Mouse (Mus musculus): ENCODE results near the gene Hist1h3a. TPM values are rescaled to one million over a fixed set of nuclear protein-coding genes. Genes with fewer than 3 reads are reported as not detected.
"Not testable (repeated sequence)": the region's sequence is repeated elsewhere in the genome, so short reads cannot be mapped to it uniquely, and the experiment has no call there.

Gene Hist1h3a
- polyA plus RNA-seq, 1 experiment from 2014 or later: 4.6 TPM

DNA sequence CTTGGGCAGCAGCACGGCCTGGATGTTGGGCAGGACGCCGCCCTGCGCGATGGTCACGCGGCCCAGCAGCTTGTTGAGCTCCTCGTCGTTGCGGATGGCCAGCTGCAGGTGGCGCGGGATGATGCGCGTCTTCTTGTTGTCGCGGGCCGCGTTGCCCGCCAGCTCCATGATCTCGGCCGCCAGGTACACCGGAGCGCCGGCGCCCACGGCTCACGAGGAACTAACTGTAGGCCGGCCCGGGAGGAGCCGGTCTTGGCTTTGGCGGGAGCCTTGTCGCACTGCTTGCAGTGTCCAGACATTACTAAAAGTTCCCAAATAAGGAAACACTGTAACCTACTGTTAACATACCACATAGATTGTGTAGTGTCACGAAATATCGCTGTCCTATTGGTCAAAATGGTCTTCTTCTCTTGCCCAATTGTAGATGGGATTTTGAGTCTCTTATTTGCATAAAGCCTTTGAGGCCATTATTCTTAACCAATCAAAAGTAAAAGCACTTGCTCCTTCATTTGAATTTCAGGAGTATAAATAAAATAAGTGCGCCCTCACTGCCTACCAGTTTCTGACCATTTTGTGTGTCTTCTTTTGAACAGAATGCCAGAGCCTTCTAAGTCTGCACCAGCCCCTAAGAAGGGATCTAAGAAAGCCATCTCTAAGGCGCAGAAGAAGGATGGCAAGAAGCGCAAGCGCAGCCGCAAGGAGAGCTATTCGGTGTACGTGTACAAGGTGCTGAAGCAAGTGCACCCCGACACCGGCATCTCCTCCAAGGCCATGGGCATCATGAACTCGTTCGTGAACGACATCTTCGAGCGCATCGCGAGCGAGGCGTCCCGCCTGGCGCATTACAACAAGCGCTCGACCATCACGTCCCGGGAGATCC lies 15.7 kb downstream of the Hist1h3a start, which contains the start of gene Hist1h2bb:
TSS of gene Hist1h2bb (plus strand) at position 534 of the 880 bp plus-strand sequence.
- Histone ChIP-seq H3K4me3 (peak within 1 kb of the TSS; percentile 47), H3K27ac (replicated peaks) (peak within 1 kb of the TSS; percentile 98), H3K4me2 (replicated peaks) (peak within 1 kb of the TSS; percentile 67), H3K4me1 (peaks cover 21% of the 10 kb centered on the region), H3K9ac (replicated peaks) (peak within 1 kb of the TSS; percentile 62)
- H3K9me3 ChIP-seq, H3K36me3 ChIP-seq, H3K27me3 ChIP-seq: not testable (repeated sequence)
- peak; percentile 92 for ATAC-seq (ENCODE audit: low FRiP score, low read depth)
- WGBS: under 1% methylated on average over 45 of the region's 58 CpGs

- peak; percentile 72 for ATAC-seq (ENCODE audit: low FRiP score, low read depth)
- peak within 1 kb of the TSS; percentile 67 for H3K4me2 ChIP-seq (replicated peaks)
- WGBS: under 1% methylated on average over 26 of the region's 28 CpGs
- H3K4me1 ChIP-seq: peaks cover 25% of the 10 kb centered on the region
- H3K4me3 ChIP-seq: peak within 1 kb of the TSS; percentile 47
- H3K27ac ChIP-seq (replicated peaks): peak within 1 kb of the TSS; percentile 98
- peak within 1 kb of the TSS; percentile 62 for H3K9ac ChIP-seq (replicated peaks)
- H3K36me3 ChIP-seq: no peaks in the 10 kb centered on the region
- H3K27me3 ChIP-seq: no peaks in the 10 kb centered on the region
- no peaks in the 10 kb centered on the region for H3K9me3 ChIP-seq
These were observed 16.6 kb downstream of the Hist1h3a start, which contains the start of gene Hist1h3c for GRCm38 (mm10) chr13:23745381-23746161. Gene Hist1h3c, minus strand, starts transcription at chr13:23745602.

DNA sequence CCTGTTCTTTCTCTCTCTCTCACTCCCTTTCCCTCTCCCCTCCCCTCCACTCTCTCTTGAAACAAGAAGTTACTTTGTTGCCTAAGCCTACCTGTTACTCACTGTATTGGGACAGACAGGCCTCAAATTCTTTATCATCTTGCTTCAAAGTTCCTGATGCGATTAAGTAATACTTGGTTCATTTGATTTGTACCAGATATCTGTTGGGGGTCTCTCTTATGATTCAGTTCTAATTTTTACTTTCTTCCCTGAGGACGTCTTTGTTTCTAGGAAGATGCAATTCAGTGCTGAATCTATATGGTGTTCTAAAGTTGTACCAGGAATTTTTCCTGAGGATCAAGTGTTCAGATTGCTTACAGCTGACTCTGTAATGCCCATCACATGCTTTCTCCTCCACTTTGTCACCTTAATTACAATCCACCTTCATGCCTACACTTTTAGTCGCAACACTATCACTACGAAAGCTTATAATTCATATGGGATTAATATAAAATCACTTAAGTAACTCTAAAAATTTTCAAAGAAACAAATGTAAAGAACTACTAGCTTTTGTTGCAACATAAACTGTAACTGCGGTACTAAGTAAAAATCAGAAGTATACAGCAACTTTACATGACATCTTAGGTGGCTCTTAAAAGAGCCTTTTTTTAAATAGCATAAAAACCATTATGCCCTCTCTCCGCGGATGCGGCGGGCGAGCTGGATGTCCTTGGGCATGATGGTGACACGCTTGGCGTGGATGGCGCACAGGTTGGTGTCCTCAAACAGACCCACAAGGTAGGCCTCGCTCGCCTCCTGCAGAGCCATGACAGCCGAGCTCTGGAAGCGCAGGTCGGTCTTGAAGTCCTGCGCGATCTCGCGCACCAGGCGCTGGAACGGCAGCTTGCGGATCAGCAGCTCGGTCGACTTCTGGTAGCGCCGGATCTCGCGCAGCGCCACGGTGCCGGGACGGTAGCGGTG lies 17.5 kb downstream of the Hist1h3a start:
- under 1% methylated on average over 18 of the region's 36 CpGs for WGBS
- H3K9me3 ChIP-seq: no peaks in the 10 kb centered on the region
- H3K4me1 ChIP-seq: peaks cover 33% of the 10 kb centered on the region
- no peaks in the 10 kb centered on the region for H3K36me3 ChIP-seq
- peak overlapping the region; percentile 47 for H3K4me3 ChIP-seq
- peak overlapping the region; percentile 67 for H3K4me2 ChIP-seq (replicated peaks)
- peak overlapping the region; percentile 77 for H3K27ac ChIP-seq (replicated peaks)
- no peaks in the 10 kb centered on the region for H3K27me3 ChIP-seq
- peak overlapping the region; percentile 46 for H3K9ac ChIP-seq (replicated peaks)
- ATAC-seq (ENCODE audit: low FRiP score, low read depth): no peak

- peak overlapping the region; percentile 47; the same call in 1 of the 2 replicates for H3K4me3 ChIP-seq
- H3K36me3 ChIP-seq: no peaks in the 10 kb centered on the region
- H3K27ac ChIP-seq (replicated peaks): peak overlapping the region; percentile 77
- ATAC-seq (ENCODE audit: low FRiP score, low read depth): no peak
- 39% methylated on average over 4 of the region's 4 CpGs for WGBS
- peak overlapping the region; percentile 67 for H3K4me2 ChIP-seq (replicated peaks)
- no peaks in the 10 kb centered on the region for H3K27me3 ChIP-seq
- no peaks in the 10 kb centered on the region for H3K9me3 ChIP-seq
- H3K4me1 ChIP-seq: peaks cover 40% of the 10 kb centered on the region
- peak overlapping the region; percentile 46; the same call in 1 of the 2 replicates for H3K9ac ChIP-seq (replicated peaks)
These were observed 18.2 kb downstream of the Hist1h3a start for GRCm38 (mm10) chr13:23743963-23744362.

- ATAC-seq (ENCODE audit: low FRiP score, low read depth): no peak
- Histone ChIP-seq H3K4me3 (no peak overlapping the region), H3K27ac (replicated peaks) (no peak overlapping the region), H3K27me3 (no peaks in the 10 kb centered on the region), H3K9me3 (no peaks in the 10 kb centered on the region), H3K9ac (replicated peaks) (no peak overlapping the region), H3K36me3 (no peaks in the 10 kb centered on the region), H3K4me2 (replicated peaks) (no peak overlapping the region), H3K4me1 (peaks cover 38% of the 10 kb centered on the region)
- WGBS: 85% methylated on average over 5 of the region's 5 CpGs
These were observed 19.0 kb downstream of the Hist1h3a start for GRCm38 (mm10) chr13:23743215-23743614.

GRCm38 (mm10) chr13:23742007-23742406 lies 20.2 kb downstream of the Hist1h3a start:
- H3K9me3 ChIP-seq: no peaks in the 10 kb centered on the region
- H3K4me1 ChIP-seq: peaks cover 33% of the 10 kb centered on the region
- H3K27ac ChIP-seq (replicated peaks): no peak overlapping the region
- H3K27me3 ChIP-seq: no peaks in the 10 kb centered on the region
- H3K4me3 ChIP-seq: no peak overlapping the region
- no peak overlapping the region for H3K4me2 ChIP-seq (replicated peaks)
- no peak overlapping the region for H3K9ac ChIP-seq (replicated peaks)
- no peak for ATAC-seq (ENCODE audit: low FRiP score, low read depth)
- no peaks in the 10 kb centered on the region for H3K36me3 ChIP-seq

GRCm38 (mm10) chr13:23740910-23741309 lies 21.3 kb downstream of the Hist1h3a start:
- no peak overlapping the region for H3K4me3 ChIP-seq
- no peaks in the 10 kb centered on the region for H3K36me3 ChIP-seq
- no peak overlapping the region for H3K9ac ChIP-seq (replicated peaks)
- H3K4me1 ChIP-seq: peaks cover 31% of the 10 kb centered on the region
- 63% methylated on average over 5 of the region's 5 CpGs for WGBS
- no peaks in the 10 kb centered on the region for H3K9me3 ChIP-seq
- no peaks in the 10 kb centered on the region for H3K27me3 ChIP-seq
- H3K4me2 ChIP-seq (replicated peaks): peak overlapping the region; percentile 95
- H3K27ac ChIP-seq (replicated peaks): peak overlapping the region; percentile 95; the same call in 1 of the 2 replicates
- ATAC-seq (ENCODE audit: low FRiP score, low read depth): no peak

GRCm38 (mm10) chr13:23740256-23740840 lies 21.8 kb downstream of the Hist1h3a start:
- Histone ChIP-seq H3K9ac (replicated peaks) (peak overlapping the region; percentile 69), H3K27ac (replicated peaks) (peak overlapping the region; percentile 95), H3K4me2 (replicated peaks) (peak overlapping the region; percentile 95), H3K36me3 (no peaks in the 10 kb centered on the region), H3K9me3 (no peaks in the 10 kb centered on the region), H3K4me1 (peaks cover 28% of the 10 kb centered on the region), H3K4me3 (peak overlapping the region; percentile 55), H3K27me3 (no peaks in the 10 kb centered on the region)
- WGBS: 33% methylated on average over 13 of the region's 13 CpGs
- no peak for ATAC-seq (ENCODE audit: low FRiP score, low read depth)

DNA sequence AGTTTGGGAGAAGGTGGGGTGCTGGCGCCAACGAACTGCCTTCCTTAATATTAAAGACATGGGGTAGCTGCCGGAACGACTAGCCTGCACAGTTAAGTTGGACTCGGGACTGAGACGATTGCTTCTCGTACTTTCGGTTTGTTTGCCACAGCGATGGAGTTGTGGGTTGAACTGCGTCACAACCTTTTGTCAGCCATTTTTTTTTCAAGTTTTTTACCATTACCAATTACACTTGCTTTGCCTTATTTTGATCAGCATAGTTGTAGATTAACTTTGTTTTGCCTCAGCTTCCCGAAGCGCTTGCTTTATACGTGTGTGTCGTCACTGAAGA lies 22.3 kb downstream of the Hist1h3a start:
- H3K4me3 ChIP-seq: peak overlapping the region; percentile 55
- no peak for ATAC-seq (ENCODE audit: low FRiP score, low read depth)
- WGBS: 2% methylated on average over 14 of the region's 14 CpGs
- H3K4me1 ChIP-seq: peaks cover 28% of the 10 kb centered on the region
- no peaks in the 10 kb centered on the region for H3K36me3 ChIP-seq
- H3K9ac ChIP-seq (replicated peaks): peak overlapping the region; percentile 69
- H3K9me3 ChIP-seq: no peaks in the 10 kb centered on the region
- peak overlapping the region; percentile 95 for H3K4me2 ChIP-seq (replicated peaks)
- no peaks in the 10 kb centered on the region for H3K27me3 ChIP-seq
- H3K27ac ChIP-seq (replicated peaks): peak overlapping the region; percentile 95

DNA sequence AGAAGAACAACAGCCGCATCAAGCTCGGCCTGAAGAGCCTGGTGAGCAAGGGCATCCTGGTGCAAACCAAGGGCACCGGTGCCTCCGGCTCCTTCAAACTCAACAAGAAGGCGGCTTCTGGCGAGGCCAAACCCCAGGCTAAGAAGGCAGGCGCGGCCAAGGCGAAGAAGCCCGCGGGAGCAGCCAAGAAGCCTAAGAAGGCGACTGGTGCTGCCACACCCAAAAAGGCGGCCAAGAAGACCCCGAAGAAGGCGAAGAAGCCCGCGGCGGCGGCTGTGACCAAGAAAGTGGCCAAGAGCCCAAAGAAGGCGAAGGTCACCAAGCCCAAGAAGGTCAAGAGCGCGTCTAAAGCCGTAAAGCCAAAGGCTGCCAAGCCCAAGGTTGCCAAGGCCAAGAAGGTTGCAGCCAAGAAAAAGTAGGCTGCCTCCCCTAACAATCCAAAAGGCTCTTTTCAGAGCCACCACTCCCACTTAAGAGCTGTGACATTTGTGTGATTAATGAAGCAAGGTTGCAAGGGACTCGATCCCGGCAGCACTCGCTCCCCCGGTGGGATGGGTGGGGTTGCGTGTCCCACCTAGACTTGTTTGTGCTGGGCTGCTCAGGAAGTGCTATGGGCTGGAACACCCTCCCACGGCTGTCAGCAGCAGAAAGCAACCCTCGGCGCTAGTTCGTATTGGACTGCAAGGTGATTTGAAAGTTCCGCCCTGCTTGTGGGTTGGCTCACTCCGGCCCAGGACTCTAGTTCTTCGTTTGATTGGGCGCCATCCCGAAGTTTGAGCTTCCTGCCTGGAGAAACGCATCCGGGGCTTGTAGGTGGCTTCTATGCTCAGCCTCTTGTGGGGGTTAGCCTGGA lies 22.9 kb downstream of the Hist1h3a start:
- WGBS: under 1% methylated on average over 39 of the region's 39 CpGs

More for the DNA sequence above, 22.9 kb downstream of the Hist1h3a start:
- H3K4me1 ChIP-seq: peaks cover 25% of the 10 kb centered on the region
- ATAC-seq (ENCODE audit: low FRiP score, low read depth): peak; percentile 80
- H3K4me3 ChIP-seq: peak overlapping the region; percentile 55
- H3K9me3 ChIP-seq: no peaks in the 10 kb centered on the region
- H3K36me3 ChIP-seq: no peaks in the 10 kb centered on the region
- H3K9ac ChIP-seq (replicated peaks): peak overlapping the region; percentile 69
- H3K4me2 ChIP-seq (replicated peaks): peak overlapping the region; percentile 95
- H3K27me3 ChIP-seq: no peaks in the 10 kb centered on the region
- H3K27ac ChIP-seq (replicated peaks): peak overlapping the region; percentile 95

Data from midbrain, embryonic 12.5 days (tissue).